Mouse (Mus musculus) limb, embryonic 11.5 days (tissue): ENCODE data around the gene Phactr1. TPM values are rescaled to one million over a fixed set of nuclear protein-coding genes. Genes with fewer than 3 reads are reported as not detected.

ENCODE experiments used
- ATAC-seq: fragments of 200-750 bp; cut with Nextera tagmentation; 2 replicates; pipeline ENCODE4 v1.8.0; 2017; ENCODE audit warnings: low read depth; ENCODE audit not compliant: insufficient number of reproducible peaks, low FRiP score, low TSS enrichment
- DNase-seq: peaks from one replicate; pipeline ENCODE4 v3.0.0-alpha.2; 2015; ENCODE audit warnings: low spot score
- H3K27ac ChIP-seq: fragments of 300-500 bp; sonication (generic); replicated peaks from 2 replicates; pipeline ENCODE4 v1.5.1; 2014; ENCODE audit warnings: low read depth, mild to moderate bottlenecking, low read length
- H3K27me3 ChIP-seq: fragments of 300-500 bp; sonication (generic); 2 replicates; pipeline ENCODE4 v1.6.1; 2014; ENCODE audit warnings: mild to moderate bottlenecking, low read length, mixed read lengths; ENCODE audit not compliant: control insufficient read depth, insufficient read depth
- H3K36me3 ChIP-seq: fragments of 300-500 bp; sonication (generic); 2 replicates; pipeline ENCODE4 v1.6.1; 2014; ENCODE audit warnings: mild to moderate bottlenecking, low read length, moderate library complexity, mixed read lengths; ENCODE audit not compliant: control insufficient read depth, insufficient read depth
- H3K4me1 ChIP-seq: fragments of 300-500 bp; sonication (generic); 2 replicates; pipeline ENCODE4 v1.6.1; 2014; ENCODE audit warnings: low read length, mixed read lengths; ENCODE audit not compliant: control insufficient read depth, insufficient read depth
- H3K4me2 ChIP-seq: fragments of 300-500 bp; sonication (generic); 2 replicates; pipeline ENCODE4 v1.6.1; 2014; ENCODE audit warnings: low read depth, mild to moderate bottlenecking, moderate library complexity; ENCODE audit not compliant: severe bottlenecking
- H3K4me3 ChIP-seq: fragments of 300-500 bp; sonication (generic); 2 replicates; pipeline ENCODE4 v1.5.1; 2014; ENCODE audit warnings: low read depth, low read length
- H3K9ac ChIP-seq: fragments of 300-500 bp; sonication (generic); 2 replicates; pipeline ENCODE4 v1.6.1; 2014; ENCODE audit warnings: mild to moderate bottlenecking, low read length
- H3K9me3 ChIP-seq: fragments of 300-500 bp; sonication (generic); 2 replicates; pipeline ENCODE4 v1.6.1; 2016; ENCODE audit warnings: low read length; ENCODE audit not compliant: control insufficient read depth
- WGBS: fragments of 180-500 bp; shearing (Covaris S2); extraction: QIAGEN DNeasy Blood & Tissue Kit; methylation state at CpG from one replicate; pipeline ENCODE4 v1.1.7; 2014; 5-methylcytosine and 5-hydroxymethylcytosine counted together
- polyA plus RNA-seq: library from polyadenylated mRNA; unstranded; fragments of >200 nt; fragmentation: Nextera tagmentation; extraction: Ambion mirVana; gene quantifications from 2 replicates; pipeline ENCODE4 v1.2.1, GENCODE M21; 2014

Phactr1 gene
- polyA plus RNA-seq, 1 experiment from 2014 or later: 5.4 TPM

DNA sequence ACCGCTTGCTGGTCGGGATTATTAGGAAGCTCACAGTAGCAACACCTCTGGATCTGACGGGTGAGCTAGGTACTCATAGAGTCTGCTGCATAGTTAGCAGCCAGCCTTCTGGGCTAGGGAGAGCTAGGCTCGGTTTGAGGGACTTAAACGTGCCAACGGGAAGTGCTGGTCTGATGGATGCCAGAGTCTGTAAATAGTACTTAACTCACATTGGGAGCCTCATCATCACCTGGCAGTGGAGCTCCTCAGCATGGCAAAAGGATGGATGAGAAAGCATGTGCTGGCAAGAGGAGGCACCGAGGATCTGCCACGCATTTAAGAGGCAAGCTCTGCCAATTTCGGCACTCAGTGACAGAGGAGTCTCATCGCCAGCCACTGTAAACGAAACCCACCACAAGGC lies 247.4 kb downstream of the Phactr1 start:
- ATAC-seq (no peak), DNase-seq (no peak)
- no peaks in the 10 kb centered on the region for H3K27me3 ChIP-seq
- H3K9me3 ChIP-seq: no peaks in the 10 kb centered on the region
- no peaks in the 10 kb centered on the region for H3K4me1 ChIP-seq
- WGBS: 93% methylated on average over 11 of the region's 11 CpGs
- H3K36me3 ChIP-seq: no peaks in the 10 kb centered on the region
- no peak overlapping the region for H3K9ac ChIP-seq
- no peak overlapping the region for H3K27ac ChIP-seq
- H3K4me2 ChIP-seq: no peak overlapping the region
- no peak overlapping the region for H3K4me3 ChIP-seq

DNA sequence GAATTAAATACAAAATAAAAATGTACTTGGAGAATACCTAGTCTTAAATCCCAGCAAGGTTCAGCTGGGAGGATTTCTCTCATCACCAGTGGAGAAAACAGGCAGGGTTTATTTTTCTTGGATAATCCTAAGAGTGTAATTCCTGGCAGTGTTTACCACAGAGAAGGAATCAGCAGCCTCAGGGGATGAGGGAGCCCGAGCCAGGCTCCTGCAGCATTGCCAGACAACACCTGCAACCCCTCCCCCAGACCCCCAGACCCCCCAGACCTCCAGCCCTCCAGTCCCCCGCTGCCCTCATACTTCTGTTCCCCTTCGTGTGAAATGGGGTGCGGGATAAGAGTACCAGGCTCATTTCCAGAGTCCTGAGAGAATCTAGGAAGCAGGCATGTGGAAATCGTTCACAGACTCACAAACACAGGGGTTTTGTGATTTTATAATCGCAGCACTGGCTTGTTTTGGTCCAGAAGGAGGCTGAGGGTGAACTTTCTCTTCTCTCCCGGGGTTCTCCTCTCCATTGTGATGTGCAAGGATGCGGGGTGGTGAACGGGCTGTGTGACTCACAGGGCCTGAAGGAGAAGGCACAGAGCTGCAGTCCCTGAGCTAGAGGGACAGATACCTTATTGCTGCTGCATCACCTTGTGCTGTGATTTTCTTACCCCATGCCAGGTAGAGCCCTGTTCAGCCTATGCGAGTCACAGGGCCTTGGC lies 249.3 kb downstream of the Phactr1 start:
- H3K27me3 ChIP-seq: no peaks in the 10 kb centered on the region
- WGBS: 41% methylated on average over 10 of the region's 10 CpGs
- H3K4me1 ChIP-seq: no peaks in the 10 kb centered on the region; the same call in 1 of the 2 replicates
- H3K9me3 ChIP-seq: no peaks in the 10 kb centered on the region
- DNase-seq: no peak
- H3K36me3 ChIP-seq: no peaks in the 10 kb centered on the region
- H3K9ac ChIP-seq: 0 out of 2 replicates have a peak overlapping the region, but pooled peaks have one; percentile 12
- no peak overlapping the region for H3K4me3 ChIP-seq
- no peak overlapping the region for H3K27ac ChIP-seq
- no peak for ATAC-seq
- no peak overlapping the region for H3K4me2 ChIP-seq

DNA sequence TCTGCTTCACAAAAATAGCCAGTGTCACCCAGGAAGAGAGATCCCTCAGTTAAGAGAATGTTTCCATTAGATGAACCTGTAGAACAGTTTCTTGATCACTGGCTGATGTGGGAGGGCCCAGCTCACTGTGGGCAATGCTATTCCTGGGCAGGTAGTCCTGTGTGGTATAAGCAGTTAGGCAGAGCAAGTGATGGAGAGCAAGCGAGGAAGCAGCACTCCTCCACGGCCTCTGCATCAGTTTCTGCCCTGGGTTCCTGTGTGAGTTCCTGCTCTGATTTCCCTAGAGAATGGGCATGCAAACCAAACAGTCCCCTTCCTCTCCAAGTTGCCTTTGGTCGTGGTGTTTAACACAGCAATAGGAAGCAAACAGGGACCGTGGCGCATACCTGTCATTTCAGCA lies 251.6 kb downstream of the Phactr1 start:
- Histone ChIP-seq H3K9ac (no peak overlapping the region), H3K27me3 (no peaks in the 10 kb centered on the region), H3K4me3 (no peak overlapping the region), H3K4me1 (peaks cover 3% of the 10 kb centered on the region; the same call in 1 of the 2 replicates), H3K9me3 (no peaks in the 10 kb centered on the region), H3K36me3 (no peaks in the 10 kb centered on the region), H3K4me2 (no peak overlapping the region), H3K27ac (no peak overlapping the region)
- WGBS: 85% methylated on average over 5 of the region's 5 CpGs
- DNase-seq (no peak), ATAC-seq (no peak)

DNA sequence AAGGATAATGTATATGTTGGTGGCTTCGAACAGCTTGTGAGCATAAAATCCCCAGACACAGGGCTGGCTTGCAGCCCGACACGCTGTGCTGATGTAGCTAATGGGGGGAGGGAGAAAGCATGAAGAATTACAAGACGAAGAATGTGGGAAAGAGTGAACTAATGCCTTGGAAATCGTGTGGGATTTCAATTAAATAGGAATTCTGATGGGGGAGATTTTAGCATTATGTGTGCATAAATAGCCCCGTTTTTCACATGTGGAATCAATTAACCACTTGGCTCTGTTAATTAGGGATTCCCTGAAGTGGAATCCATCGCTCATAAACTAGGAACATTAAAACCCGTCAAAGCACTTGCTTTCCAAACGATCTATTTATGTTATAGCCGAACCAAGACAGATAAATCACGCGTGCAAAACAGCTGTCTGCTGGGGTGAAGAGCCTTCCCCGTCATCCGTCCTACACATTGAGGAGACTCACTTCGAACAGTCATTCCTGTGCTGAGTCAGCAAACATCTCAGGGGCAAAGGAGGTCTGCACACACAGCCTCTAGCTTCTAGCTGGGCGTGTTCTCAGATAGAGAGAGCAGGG lies 254.2 kb downstream of the Phactr1 start:
- Histone ChIP-seq H3K4me2 (peak overlapping the region; percentile 27), H3K9ac (no peak overlapping the region), H3K27ac (no peak overlapping the region), H3K4me3 (no peak overlapping the region), H3K36me3 (no peaks in the 10 kb centered on the region), H3K4me1 (peaks cover 3% of the 10 kb centered on the region; the same call in 1 of the 2 replicates), H3K9me3 (no peaks in the 10 kb centered on the region), H3K27me3 (no peaks in the 10 kb centered on the region)
- ATAC-seq: peak; percentile 51; the same call in 1 of the 2 replicates
- WGBS: 16% methylated on average over 16 of the region's 16 CpGs
- DNase-seq: peak; percentile 56

DNA sequence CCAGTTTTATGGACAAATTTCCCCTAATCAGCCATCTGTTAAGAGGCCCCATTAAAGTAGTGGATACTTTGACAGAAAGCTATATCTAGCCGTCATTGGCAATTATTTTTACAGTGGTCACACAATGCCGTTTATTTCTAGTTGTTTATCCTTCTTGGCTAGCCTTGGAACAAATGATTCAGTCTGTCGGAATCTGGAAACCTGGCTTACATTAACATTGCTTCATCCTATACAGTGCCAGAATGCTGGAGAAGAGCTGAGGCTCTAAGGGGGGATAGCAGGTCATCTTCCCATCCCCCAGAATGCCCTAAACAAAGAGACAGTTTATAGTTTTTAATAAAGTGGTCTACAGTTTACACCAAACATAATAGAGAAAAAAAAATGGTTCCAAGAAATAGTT lies 257.4 kb downstream of the Phactr1 start:
- no peak overlapping the region for H3K4me3 ChIP-seq
- H3K9me3 ChIP-seq: no peaks in the 10 kb centered on the region
- ATAC-seq (no peak), DNase-seq (no peak)
- no peak overlapping the region for H3K4me2 ChIP-seq
- peaks cover 3% of the 10 kb centered on the region; the same call in 1 of the 2 replicates for H3K4me1 ChIP-seq
- H3K27me3 ChIP-seq: no peaks in the 10 kb centered on the region
- no peak overlapping the region for H3K9ac ChIP-seq
- H3K36me3 ChIP-seq: no peaks in the 10 kb centered on the region
- no peak overlapping the region for H3K27ac ChIP-seq
- 65% methylated on average over 3 of the region's 3 CpGs for WGBS

DNA sequence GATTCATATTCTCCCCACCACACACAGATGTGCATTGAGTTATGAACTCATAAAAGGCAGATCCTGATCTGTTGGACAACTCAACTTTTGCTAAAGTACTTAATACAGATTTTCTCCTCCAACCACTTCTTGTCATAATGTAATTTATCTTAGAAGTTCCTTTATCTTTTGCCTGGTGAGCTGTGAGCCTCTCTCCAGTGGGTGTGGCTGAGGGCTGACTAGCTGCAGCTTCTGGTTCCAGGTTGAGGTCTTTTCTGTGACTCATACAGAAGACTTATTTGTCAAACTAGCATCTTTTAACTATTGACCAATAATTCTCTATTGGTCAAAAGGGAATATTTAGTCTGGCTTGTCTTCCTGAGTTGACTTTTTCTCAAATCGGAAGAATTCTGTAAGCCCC lies 257.9 kb downstream of the Phactr1 start:
- no peaks in the 10 kb centered on the region for H3K27me3 ChIP-seq

DNA sequence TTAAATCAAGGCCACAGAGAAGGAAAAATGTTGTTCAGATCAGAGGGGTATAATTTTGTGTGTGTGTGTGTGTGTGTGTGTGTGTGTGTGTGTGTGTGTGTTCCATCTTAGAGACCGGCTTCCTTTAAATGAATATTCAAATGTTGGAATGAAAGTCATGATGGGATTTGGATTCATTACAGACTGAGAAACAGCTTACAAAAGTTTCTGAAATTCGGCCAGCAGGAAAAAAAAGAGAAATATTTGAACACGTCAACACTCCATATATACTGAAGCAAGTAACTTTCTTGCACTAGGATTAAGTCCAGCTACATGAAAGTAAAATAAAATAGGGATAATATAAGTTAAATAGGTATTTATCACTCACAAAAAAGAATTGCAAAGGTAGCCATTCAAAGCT lies 259.8 kb downstream of the Phactr1 start:
- ATAC-seq: no peak

More for the DNA sequence above, 257.9 kb downstream of the Phactr1 start:
- no peak overlapping the region for H3K27ac ChIP-seq
- peaks cover 3% of the 10 kb centered on the region; the same call in 1 of the 2 replicates for H3K4me1 ChIP-seq
- no peak overlapping the region for H3K9ac ChIP-seq
- no peak overlapping the region for H3K4me3 ChIP-seq
- 91% methylated on average over 1 of the region's 1 CpGs for WGBS
- no peaks in the 10 kb centered on the region for H3K9me3 ChIP-seq
- no peaks in the 10 kb centered on the region for H3K36me3 ChIP-seq
- ATAC-seq: no peak
- H3K4me2 ChIP-seq: no peak overlapping the region
- DNase-seq: no peak

DNA sequence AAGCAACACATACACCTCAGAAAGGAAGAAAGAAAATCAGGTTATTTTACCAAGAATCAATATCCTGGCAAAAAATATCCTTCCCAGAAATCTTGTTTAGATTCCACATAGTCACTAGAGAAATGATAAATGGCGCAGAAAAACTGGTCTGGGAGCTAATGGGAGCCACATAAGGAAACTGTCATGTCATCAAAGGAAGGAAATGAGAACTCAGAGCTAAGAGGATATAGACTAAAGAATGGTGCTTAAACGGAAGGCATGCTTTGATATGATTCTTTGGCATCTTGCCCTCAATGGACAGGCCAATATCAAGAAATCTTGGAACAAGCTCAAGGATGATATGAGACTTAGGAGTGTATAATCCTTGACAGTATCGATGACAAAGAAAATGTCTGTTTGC lies 263.7 kb downstream of the Phactr1 start:
- WGBS: 82% methylated on average over 3 of the region's 3 CpGs
- no peak overlapping the region for H3K4me2 ChIP-seq

More for the DNA sequence above, 259.8 kb downstream of the Phactr1 start:
- Histone ChIP-seq H3K36me3 (no peaks in the 10 kb centered on the region), H3K4me1 (no peaks in the 10 kb centered on the region), H3K9ac (no peak overlapping the region), H3K4me2 (no peak overlapping the region), H3K27ac (no peak overlapping the region), H3K27me3 (no peaks in the 10 kb centered on the region), H3K9me3 (no peaks in the 10 kb centered on the region), H3K4me3 (no peak overlapping the region)
- WGBS: 95% methylated on average over 3 of the region's 3 CpGs
- no peak for DNase-seq

More for the DNA sequence above, 263.7 kb downstream of the Phactr1 start:
- ATAC-seq (no peak), DNase-seq (no peak)
- H3K9me3 ChIP-seq: no peaks in the 10 kb centered on the region
- no peaks in the 10 kb centered on the region for H3K36me3 ChIP-seq
- H3K27ac ChIP-seq: no peak overlapping the region
- H3K4me3 ChIP-seq: no peak overlapping the region
- no peaks in the 10 kb centered on the region for H3K4me1 ChIP-seq
- H3K27me3 ChIP-seq: no peaks in the 10 kb centered on the region
- H3K9ac ChIP-seq: no peak overlapping the region
